Mouse (Mus musculus) forebrain, embryonic 13.5 days (tissue): ENCODE measurements around the gene Rnf212. TPM values are rescaled to one million over a fixed set of nuclear protein-coding genes. Genes with fewer than 3 reads are reported as not detected.

ENCODE experiments used
- ATAC-seq: fragments of 200-750 bp; cut with Nextera tagmentation; 2 replicates; pipeline ENCODE4 v1.8.0; 2017
- H3K27ac ChIP-seq: fragments of 300-500 bp; sonication (generic); 2 replicates; pipeline ENCODE4 v1.5.1; 2015; ENCODE audit warnings: inconsistent platforms, mild to moderate bottlenecking, moderate library complexity
- H3K27me3 ChIP-seq: fragments of 300-500 bp; sonication (generic); 2 replicates; pipeline ENCODE4 v1.6.1; 2015; ENCODE audit warnings: mild to moderate bottlenecking, inconsistent platforms
- H3K36me3 ChIP-seq: fragments of 300-500 bp; sonication (generic); 2 replicates; pipeline ENCODE4 v1.6.1; 2015; ENCODE audit warnings: mild to moderate bottlenecking, inconsistent platforms; ENCODE audit not compliant: poor library complexity, severe bottlenecking
- H3K4me1 ChIP-seq: fragments of 300-500 bp; sonication (generic); 2 replicates; pipeline ENCODE4 v1.6.1; 2015; ENCODE audit warnings: inconsistent platforms
- H3K4me2 ChIP-seq: fragments of 300-500 bp; sonication (generic); 2 replicates; pipeline ENCODE4 v1.6.1; 2015; ENCODE audit warnings: inconsistent platforms, mild to moderate bottlenecking, moderate library complexity
- H3K4me3 ChIP-seq: fragments of 300-500 bp; sonication (generic); 2 replicates; pipeline ENCODE4 v1.5.1; 2015; ENCODE audit warnings: mild to moderate bottlenecking, inconsistent platforms
- H3K9ac ChIP-seq: fragments of 300-500 bp; sonication (generic); 2 replicates; pipeline ENCODE4 v1.6.1; 2015; ENCODE audit warnings: mild to moderate bottlenecking, inconsistent platforms
- H3K9me3 ChIP-seq: fragments of 300-500 bp; sonication (generic); replicated peaks from 2 replicates; pipeline ENCODE4 v1.6.1; 2016; ENCODE audit warnings: inconsistent platforms
- WGBS: fragments of 180-500 bp; shearing (Covaris S2); methylation state at CpG from one replicate; pipeline ENCODE4 v1.1.7; 2015; 5-methylcytosine and 5-hydroxymethylcytosine counted together
- polyA plus RNA-seq: library from polyadenylated mRNA; unstranded; fragments of >200 nt; fragmentation: Nextera tagmentation; extraction: Ambion mirVana; gene quantifications from 2 replicates; pipeline ENCODE4 v1.2.1, GENCODE M21; 2015

The Rnf212 gene
- polyA plus RNA-seq, 1 experiment from 2014 or later, result not detected

- Histone ChIP-seq H3K9me3 (no peaks in the 10 kb centered on the region), H3K4me3 (peak within 1 kb of the TSS; percentile 81), H3K27ac (no peak within 1 kb of the TSS), H3K9ac (no peak within 1 kb of the TSS), H3K36me3 (no peaks in the 10 kb centered on the region), H3K4me1 (peaks cover 37% of the 10 kb centered on the region), H3K4me2 (peak within 1 kb of the TSS; percentile 89), H3K27me3 (peaks cover 11% of the 10 kb centered on the region; the same call in 1 of the 2 replicates)
- ATAC-seq, result no peak
- 4% methylated on average over 14 of the region's 18 CpGs for WGBS
Measured at GRCm38 (mm10) chr5:108692271-108692670, 82.5 kb downstream of the Rnf212 start, which contains the start of gene Fgfrl1. Gene Fgfrl1 (plus strand): TSS chr5:108692382.

GRCm38 (mm10) chr5:108691152-108691551 lies 83.6 kb downstream of the Rnf212 start:
- Histone ChIP-seq H3K27ac (no peak overlapping the region), H3K4me1 (peaks cover 26% of the 10 kb centered on the region), H3K9me3 (no peaks in the 10 kb centered on the region), H3K4me3 (no peak overlapping the region), H3K4me2 (no peak overlapping the region), H3K36me3 (no peaks in the 10 kb centered on the region), H3K27me3 (peaks cover 11% of the 10 kb centered on the region; the same call in 1 of the 2 replicates), H3K9ac (no peak overlapping the region)
- WGBS, result 75% methylated on average over 4 of the region's 4 CpGs
- no peak for ATAC-seq

GRCm38 (mm10) chr5:108689091-108689490 lies 85.7 kb downstream of the Rnf212 start:
- WGBS, result 66% methylated on average over 5 of the region's 5 CpGs
- H3K36me3 ChIP-seq, result no peaks in the 10 kb centered on the region
- peaks cover 11% of the 10 kb centered on the region; the same call in 1 of the 2 replicates for H3K27me3 ChIP-seq
- H3K4me2 ChIP-seq, result no peak overlapping the region
- no peak overlapping the region for H3K9ac ChIP-seq
- no peak overlapping the region for H3K27ac ChIP-seq
- no peaks in the 10 kb centered on the region for H3K9me3 ChIP-seq
- peaks cover 12% of the 10 kb centered on the region; the same call in 1 of the 2 replicates for H3K4me1 ChIP-seq
- no peak overlapping the region for H3K4me3 ChIP-seq
- no peak for ATAC-seq

GRCm38 (mm10) chr5:108680871-108681270 lies 93.9 kb downstream of the Rnf212 start:
- no peak overlapping the region for H3K9ac ChIP-seq

GRCm38 (mm10) chr5:108679909-108680308 lies 94.9 kb downstream of the Rnf212 start:
- 61% methylated on average over 3 of the region's 3 CpGs for WGBS
- peaks cover 15% of the 10 kb centered on the region for H3K4me1 ChIP-seq
- H3K36me3 ChIP-seq, result no peaks in the 10 kb centered on the region
- ATAC-seq, result no peak
- no peak overlapping the region for H3K9ac ChIP-seq
- no peaks in the 10 kb centered on the region for H3K27me3 ChIP-seq
- H3K9me3 ChIP-seq, result no peaks in the 10 kb centered on the region
- no peak overlapping the region for H3K4me2 ChIP-seq
- H3K4me3 ChIP-seq, result no peak overlapping the region
- H3K27ac ChIP-seq, result no peak overlapping the region

More at GRCm38 (mm10) chr5:108680871-108681270, 93.9 kb downstream of the Rnf212 start:
- WGBS, result 92% methylated on average over 6 of the region's 6 CpGs
- Histone ChIP-seq H3K36me3 (no peaks in the 10 kb centered on the region), H3K4me2 (no peak overlapping the region), H3K4me1 (peaks cover 15% of the 10 kb centered on the region), H3K27ac (no peak overlapping the region), H3K4me3 (no peak overlapping the region), H3K27me3 (no peaks in the 10 kb centered on the region), H3K9me3 (no peaks in the 10 kb centered on the region)
- ATAC-seq, result no peak

Other genes starting within 250 kb of the Rnf212 start
- 31.4 and 33.8 TPM in 2 replicates for gene Cplx1, start 225.0 kb downstream of the Rnf212 start, polyA plus RNA-seq
- gene Gak, start 145.2 kb downstream of the Rnf212 start, polyA plus RNA-seq, result 45.3 and 50.5 TPM in 2 replicates
- gene Tmem175, start 145.2 kb downstream of the Rnf212 start, polyA plus RNA-seq, result 19.9 and 20.0 TPM in 2 replicates
- gene Idua, start 114.7 kb downstream of the Rnf212 start, polyA plus RNA-seq, result 7.7 and 7.9 TPM in 2 replicates
- gene Dgkq, start 105.3 kb downstream of the Rnf212 start, polyA plus RNA-seq, result 13.7 and 19.0 TPM in 2 replicates
- gene Slc26a1, start 99.4 kb downstream of the Rnf212 start, polyA plus RNA-seq, result 1.5 and 1.6 TPM in 2 replicates
- gene Fgfrl1, start 82.6 kb downstream of the Rnf212 start, polyA plus RNA-seq, result 5.5 and 5.6 TPM in 2 replicates
- not detected in 2 replicates for gene Tmed11, start 20.4 kb upstream of the Rnf212 start, polyA plus RNA-seq
- gene Vmn2r8, start 33.9 kb upstream of the Rnf212 start, polyA plus RNA-seq, result not detected in 2 replicates
- not detected in 2 replicates for gene Vmn2r9, start 77.6 kb upstream of the Rnf212 start, polyA plus RNA-seq
- not detected in 2 replicates for gene Vmn2r10, start 231.5 kb upstream of the Rnf212 start, polyA plus RNA-seq